Mouse (Mus musculus): ENCODE data around the gene Ccn6. TPM values are rescaled to one million over a fixed set of nuclear protein-coding genes. Genes with fewer than 3 reads are reported as not detected.

The Ccn6 gene
- total RNA-seq, 2 experiments from 2014 or later, result not detected

DNA sequence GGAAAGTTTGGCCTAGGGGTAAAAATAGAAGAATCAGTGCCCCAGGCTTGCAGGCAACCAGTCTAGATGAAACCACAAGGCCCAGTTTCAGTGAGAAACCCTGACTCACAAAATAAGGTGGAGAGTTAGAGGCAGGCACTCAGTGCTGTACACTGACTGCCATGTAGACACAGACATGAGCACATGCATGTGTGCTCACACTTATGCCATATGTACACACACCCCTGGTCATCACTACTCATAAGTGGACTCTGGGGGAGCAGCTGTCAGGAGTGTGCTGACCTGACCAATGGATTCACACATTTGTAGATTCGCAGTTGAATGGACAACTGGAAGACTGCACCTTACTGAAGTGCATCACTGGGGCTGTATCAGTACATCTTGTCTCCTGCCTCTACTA is 2.2 kb downstream of the Ccn6 start:
- no peak for DNase-seq

DNA sequence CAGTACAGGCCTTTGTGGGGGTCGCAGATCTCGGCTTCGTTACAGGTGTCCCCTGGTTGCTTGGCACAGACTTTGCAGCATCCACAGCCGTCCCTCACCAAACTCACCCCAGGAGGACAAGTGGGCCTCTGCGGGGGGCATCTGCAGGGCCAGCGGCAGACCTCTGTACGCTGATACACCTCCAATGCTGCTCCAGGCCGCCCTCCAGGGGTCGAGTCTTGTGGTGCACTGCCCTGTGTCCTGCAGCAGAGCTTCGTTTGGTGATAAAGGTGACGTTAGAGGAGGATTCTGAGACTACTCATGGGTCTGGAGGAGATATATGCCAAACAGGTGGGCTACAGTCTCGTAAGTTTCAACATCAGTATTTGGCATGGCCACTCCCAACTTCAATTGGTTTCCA is 5.3 kb downstream of the Ccn6 start:
- no peak for DNase-seq

DNA sequence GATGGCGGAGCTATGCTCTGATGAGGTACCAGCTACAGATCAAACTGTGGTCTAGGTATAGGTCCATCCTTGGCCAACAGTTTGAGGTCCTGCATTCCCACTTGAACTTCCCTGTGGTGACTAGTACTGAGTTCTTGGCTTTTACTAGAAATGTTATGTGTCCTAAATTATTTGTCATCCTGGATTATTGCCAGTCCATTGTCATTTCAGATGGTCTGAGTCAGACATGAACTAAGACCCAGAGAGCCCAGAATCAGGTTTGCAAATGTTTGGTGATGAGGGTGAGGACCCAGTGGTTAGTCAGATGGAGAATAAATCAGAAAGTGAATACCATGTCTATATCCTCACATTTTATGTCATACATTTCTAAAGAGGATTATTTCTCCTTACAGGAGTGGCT is 6.3 kb downstream of the Ccn6 start:
- DNase-seq, result no peak

DNA sequence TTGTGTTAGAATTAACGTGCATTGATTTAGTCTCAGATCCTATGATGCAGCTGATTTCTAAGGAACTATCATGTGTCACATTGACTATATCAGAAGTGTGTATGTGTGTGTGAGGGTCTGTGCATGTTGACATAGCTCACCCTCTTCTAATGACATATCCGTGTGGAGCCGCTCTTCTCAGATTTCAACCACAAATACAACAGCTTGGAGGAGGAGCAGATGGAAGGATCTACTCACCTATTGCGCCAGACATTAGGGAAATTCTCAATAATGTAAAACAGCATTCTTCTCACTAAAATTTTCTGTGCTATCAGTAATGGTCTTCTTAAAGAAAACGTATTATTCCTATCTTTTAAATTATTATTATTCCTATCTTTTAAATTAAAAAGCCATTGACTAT is 6.9 kb downstream of the Ccn6 start:
- DNase-seq, result no peak

DNA sequence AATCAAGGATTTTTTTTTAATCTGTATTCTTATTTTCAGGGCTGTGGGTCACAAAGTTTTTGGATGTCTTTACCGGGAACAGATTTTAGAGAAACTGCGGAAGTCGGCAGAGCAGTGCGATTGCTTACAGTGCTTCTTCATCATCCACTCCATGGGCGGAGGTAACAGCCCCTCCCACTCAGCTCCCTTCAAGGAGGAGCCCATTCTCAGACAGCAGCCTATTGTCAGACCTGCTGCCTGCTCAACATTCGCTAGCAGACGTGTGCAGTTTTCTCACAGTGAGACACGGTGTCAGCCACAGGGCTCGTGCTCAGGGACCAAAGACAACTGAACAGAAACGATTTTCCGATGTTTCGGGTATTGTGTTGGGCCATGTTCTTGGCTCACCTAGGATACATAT is 21.4 kb downstream of the Ccn6 start:
- DNase-seq, result no peak

DNA sequence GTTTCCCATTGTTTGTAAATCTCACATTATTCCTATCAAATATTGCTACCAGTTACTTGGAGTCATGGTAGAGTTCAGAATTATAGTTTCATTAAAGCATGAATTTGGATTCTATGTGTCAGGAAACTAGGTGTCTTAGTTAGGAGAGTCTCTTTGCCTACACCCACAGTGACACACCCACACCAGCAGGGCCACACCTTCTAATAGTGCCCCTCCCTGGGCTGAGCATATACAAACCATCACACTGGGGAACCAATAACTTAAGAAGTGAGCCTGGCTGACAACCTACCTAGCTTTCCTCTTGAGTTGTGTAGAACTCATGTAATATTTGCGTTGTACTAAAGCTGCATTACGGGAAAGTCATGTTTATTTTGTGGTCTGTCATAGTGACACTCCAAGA is 22.2 kb downstream of the Ccn6 start:
- DNase-seq, result no peak

DNA sequence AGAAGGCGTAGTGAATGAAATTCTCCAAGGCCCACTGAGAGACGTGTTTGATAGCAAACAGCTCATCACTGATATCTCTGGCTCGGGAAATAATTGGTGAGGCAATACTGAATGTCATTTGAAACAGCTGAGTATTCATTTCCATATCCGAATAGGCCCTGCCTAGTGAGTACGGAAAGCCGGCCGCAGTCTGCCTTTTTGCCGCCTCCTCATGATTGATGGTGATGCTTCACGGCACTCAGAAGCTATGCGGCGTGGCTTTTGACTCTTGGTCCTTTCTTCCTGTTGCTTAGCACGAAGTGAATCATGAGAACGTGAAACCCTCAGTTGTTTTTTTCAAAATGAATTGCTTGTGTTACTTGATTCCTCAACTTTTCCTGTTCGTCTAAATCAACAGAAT is 22.8 kb downstream of the Ccn6 start:
- no peak for DNase-seq

DNA sequence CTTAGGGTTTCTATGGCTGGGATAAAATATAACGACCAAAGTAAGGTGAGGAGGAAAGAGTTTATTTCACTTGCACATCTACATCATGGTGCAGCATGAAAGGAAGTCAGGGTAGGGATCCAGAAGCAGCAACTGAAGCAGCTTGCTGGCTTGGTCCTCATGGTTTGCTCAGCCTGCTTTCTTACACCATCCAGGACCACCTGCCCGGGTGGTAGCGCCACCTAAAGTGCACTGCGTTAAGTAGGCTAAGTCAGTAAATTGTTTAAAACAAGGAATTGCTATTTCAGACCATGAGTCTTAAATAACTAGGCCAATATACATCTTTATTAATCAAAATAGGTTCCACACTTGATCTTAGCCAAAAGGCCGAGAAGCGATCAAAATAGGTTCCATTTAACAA is 24.8 kb downstream of the Ccn6 start:
- DNase-seq, result no peak

DNA sequence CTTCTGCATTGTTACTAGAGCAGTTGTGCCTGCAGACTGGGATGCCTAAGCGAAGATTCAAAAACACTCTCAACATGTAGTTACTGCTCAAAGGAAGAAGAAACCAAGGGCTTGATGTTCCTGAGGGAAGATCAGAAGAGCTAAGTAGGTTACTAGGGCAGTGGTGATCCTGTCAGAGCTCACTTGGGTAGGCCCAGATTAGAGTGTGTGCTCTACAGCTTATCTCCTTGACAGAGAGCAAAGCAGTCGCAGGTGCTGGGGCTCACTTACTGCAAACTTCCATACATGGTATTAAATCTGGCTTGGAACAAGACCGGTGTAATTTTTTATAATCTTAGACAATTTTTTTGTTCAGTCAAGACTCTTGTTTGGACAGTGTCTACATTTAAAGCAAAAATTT is 25.8 kb downstream of the Ccn6 start:
- no peak for DNase-seq

DNA sequence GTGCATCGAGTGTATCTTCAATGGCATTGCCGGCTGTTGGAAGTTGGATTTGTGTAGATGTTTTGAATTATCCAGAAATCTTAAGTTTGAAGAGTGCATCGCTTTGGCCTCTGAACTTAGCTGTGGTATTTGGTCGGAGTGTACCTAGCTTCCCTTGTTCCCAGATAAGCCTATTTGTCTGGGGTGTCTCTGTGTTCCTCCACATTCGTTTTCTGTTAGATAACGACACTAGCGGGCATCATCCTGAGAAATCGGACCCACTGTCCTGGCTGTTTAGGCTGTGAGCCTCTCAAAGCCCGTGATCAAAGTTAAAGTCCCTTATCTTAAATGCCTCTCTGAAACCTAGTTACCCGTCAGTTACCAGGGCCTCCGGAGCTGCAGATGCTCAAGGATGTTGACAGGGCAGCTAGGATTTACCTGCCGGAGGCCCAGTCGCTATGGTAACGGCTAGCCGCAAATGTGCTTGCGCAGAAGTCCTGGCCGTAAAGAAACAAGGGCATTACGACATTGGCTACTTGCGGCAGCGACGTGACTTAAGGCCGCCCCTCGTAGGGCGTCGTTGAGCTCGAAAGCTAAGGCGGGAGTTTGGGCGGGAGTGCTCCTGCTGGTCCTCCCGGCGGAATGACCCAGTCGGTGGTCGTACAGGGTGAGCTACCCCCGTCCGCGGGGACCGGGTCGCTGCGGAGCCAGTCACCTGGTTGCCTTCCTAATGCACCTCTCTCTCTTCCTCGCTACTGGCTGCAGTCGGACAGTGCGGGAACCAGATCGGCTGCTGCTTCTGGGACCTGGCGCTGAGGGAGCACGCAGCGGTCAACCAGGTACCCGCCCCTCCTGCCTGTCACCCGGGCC is 29.9 kb downstream of the Ccn6 start, which contains the start of the genes Fam229b and Tube1:
TSS of gene Fam229b (minus strand) at position 453 of the 849 bp plus-strand sequence.
TSS of gene Tube1 (plus strand) at position 515 of the 849 bp plus-strand sequence.
- DNase-seq, result peak; percentile 93

DNA sequence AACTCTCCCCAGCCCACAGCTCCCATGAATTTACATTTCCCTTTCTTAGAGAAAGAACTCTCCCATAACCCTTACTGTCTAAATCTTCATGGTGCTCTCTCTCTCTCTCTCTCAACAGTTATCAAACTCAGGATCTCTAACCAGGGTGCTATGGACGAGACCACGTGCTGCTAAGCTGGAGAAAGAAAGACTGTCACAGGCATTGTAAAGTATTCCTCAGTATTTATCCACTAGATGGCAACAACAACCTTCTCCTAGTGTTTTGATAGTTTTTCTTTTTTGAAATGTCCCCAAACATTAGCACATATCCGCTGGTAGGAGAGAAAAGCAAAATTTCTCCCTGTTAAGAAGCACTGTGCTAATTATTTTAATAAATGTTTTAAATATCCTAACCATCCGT is 42.2 kb downstream of the Ccn6 start:
- DNase-seq, result no peak

DNA sequence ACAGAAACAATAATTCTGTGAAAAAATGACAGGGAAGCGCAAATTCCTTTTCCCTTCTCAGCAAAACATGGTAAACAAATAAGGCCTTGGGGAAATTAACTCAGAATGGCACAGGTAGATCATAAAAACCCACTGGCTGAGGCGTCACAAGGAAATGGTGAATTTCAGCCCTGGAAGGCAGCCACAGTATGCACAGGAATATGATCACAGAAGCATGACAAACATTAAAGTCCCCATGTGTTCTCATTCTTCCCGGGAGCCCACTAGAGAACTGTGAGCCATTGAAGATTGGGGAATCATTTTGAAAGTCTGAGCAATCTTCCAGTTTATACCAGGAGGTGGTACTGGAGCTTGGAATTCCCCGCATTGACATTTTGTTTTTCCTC is 54.1 kb downstream of the Ccn6 start:
- DNase-seq, result no peak

DNA sequence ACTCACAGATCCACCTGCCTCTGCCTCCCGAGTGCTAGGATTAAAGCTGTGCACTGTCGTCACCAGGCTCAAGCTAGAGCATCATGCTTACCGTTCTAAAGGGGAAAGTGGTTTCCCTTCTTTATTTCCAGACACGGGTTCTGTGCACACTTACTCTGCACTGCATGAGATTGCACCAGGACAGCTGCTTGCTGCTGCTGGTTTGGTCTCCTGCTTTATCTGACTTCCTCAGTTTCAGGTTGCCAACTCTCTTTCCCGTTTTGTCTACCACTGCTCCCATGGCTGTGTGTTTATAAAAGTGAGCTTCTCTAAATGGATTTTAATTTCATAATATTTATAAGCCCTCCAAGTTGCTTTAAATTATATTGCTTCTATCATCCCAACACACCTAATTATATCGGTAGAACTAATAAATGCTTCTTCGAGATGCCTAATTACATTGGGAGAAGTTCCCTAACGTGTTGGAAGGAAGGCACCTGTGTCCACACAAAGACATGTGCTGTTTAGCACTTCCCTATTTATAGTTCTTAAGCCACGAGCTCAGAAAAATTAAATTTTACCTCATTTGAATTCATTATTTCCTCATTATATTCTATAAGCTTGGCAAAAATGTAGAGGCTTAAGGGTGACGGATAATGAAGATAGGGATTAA is 54.6 kb downstream of the Ccn6 start:
- DNase-seq, result no peak

DNA sequence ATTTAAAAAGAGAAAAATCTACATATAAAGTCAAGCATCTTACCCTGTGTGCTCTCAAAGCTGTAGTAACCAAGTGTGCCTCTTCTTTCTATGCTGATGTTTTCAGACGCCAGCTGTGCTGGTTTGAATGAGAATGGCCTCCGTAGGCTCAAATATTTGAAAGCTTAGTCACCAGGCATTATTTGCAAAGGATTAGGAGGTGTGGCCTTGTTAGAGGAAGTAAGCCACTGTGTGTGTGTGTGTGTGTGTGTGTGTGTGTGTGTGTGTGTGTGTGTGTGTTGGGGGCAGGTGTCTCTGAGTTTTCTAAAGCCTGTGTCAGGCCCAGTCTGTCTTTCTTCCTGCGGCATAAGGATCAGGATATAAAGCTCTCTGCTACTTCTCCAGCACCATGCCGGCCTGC is 56.7 kb downstream of the Ccn6 start:
- no peak for DNase-seq

DNA sequence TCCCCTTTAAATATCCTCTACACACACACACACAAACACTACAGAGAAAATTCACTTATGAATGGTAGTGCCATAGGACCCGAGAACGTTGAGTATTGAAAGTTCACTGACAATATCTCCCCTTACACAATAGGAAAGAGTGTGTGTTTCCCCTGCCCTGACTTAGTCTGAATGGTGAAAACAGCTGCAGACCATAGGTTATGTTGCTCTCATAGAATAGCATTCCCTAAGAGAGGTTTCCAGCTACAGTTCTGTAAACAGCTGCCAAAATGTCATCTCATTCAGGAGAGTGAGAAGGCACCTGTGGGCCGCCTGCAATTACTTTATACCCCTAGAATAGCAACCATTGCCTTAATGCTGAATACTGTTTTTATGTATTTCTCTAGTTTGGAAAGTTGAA is 57.2 kb downstream of the Ccn6 start:
- DNase-seq, result no peak

DNA sequence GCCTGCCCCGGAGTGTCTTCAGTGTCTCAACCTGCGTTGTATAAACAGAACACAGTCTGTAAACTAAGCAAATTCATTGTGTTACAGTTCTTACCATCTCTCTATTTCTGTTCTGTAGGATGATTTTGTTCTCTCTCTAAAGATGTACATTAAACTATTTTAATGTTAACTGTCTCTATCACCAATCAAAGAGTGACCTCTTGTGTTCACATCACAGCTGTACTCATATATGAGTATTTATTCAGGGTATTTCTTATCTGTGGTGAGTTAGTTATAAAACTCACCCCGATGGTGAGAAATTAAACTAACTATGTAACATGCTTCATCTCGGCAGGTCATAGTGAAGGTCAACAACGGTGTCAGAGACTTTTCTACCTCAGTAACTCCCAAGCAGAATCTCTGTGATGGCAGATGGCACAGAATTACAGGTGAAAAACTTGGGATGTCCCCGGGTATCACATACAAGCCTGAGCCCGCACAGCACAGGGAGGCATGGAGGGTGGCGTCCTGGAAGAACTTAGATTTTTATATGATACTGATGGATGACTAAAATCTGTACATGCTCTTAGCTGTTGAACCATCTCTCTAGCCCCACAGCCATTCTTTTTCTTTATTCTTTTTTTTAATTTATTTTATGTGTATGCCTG is 58.7 kb downstream of the Ccn6 start:
- DNase-seq, result no peak

Other genes starting within 250 kb of the Ccn6 start
- 10 to 100 TPM; 47.2 to 52.0 TPM for gene Lama4, start 198.3 kb downstream of the Ccn6 start, total RNA-seq (2021)
- gene Fam229b, start 29.9 kb downstream of the Ccn6 start, total RNA-seq (2021), result 1 to 10 TPM; 6.3 to 6.7 TPM
- gene Tube1, start 29.8 kb downstream of the Ccn6 start, total RNA-seq (2021), result under 1 TPM; 0.60 to 0.77 TPM
- 10 to 100 TPM; 30.6 to 32.2 TPM for gene Fyn, start 205.1 kb upstream of the Ccn6 start, total RNA-seq (2021)